Mouse (Mus musculus) liver, embryonic 14.5 days (tissue): ENCODE results near the gene Slc44a5. TPM values are rescaled to one million over a fixed set of nuclear protein-coding genes. Genes with fewer than 3 reads are reported as not detected.

Source experiments
- ATAC-seq: fragments of 200-750 bp; cut with Nextera tagmentation; 2 replicates; pipeline ENCODE4 v1.8.0; 2017; ENCODE audit warnings: moderate number of reproducible peaks, mild to moderate bottlenecking, moderate library complexity; ENCODE audit not compliant: insufficient read depth
- DNase-seq, 3 experiments: peaks; one replicate each; pipeline ENCODE4 v3.0.0-alpha.2; 2012 to 2013; ENCODE audit warnings: low read depth in 3 of 3, low spot score in 3 of 3
- H3K27ac ChIP-seq: fragments of 300-500 bp; sonication (generic); 2 replicates; pipeline ENCODE4 v1.5.1; 2014; ENCODE audit warnings: moderate library complexity, mild to moderate bottlenecking, control low read depth, inconsistent platforms
- H3K27me3 ChIP-seq: fragments of 300-500 bp; sonication (generic); 2 replicates; pipeline ENCODE4 v1.6.1; 2014; ENCODE audit warnings: mild to moderate bottlenecking, low read length, moderate library complexity; ENCODE audit not compliant: control insufficient read depth, insufficient read depth
- H3K36me3 ChIP-seq: fragments of 300-500 bp; sonication (generic); replicated peaks from 2 replicates; pipeline ENCODE4 v1.6.1; 2014; ENCODE audit warnings: low read depth; ENCODE audit not compliant: control insufficient read depth, insufficient read depth
- H3K4me1 ChIP-seq, 2 experiments: fragments of 200-500 bp in 1 of 2; fragments of 300-500 bp in 1 of 2; sonication (generic) in 1 of 2; replicated peaks; 2 replicates each; pipeline ENCODE4 v1.6.1; 2012 to 2014; ENCODE audit warnings: antibody characterized with exemption in 1 of 2, inconsistent platforms in 1 of 2, low read length in 1 of 2; ENCODE audit not compliant: control insufficient read depth in 2 of 2, insufficient read depth in 2 of 2
- H3K4me2 ChIP-seq: fragments of 300-500 bp; sonication (generic); 2 replicates; pipeline ENCODE4 v1.6.1; 2014; ENCODE audit warnings: low read depth, mild to moderate bottlenecking, control low read depth, moderate library complexity
- H3K4me3 ChIP-seq, 2 experiments: fragments of 200-500 bp in 1 of 2; fragments of 300-500 bp in 1 of 2; sonication (generic) in 1 of 2; 2 replicates each; pipeline ENCODE4 v1.5.1; 2012 to 2014; ENCODE audit warnings: low read depth in 2 of 2, low read length in 2 of 2, mild to moderate bottlenecking in 2 of 2, control low read depth in 1 of 2, inconsistent platforms in 1 of 2, moderate library complexity in 1 of 2; ENCODE audit not compliant: insufficient read depth in 1 of 2
- H3K9ac ChIP-seq: fragments of 300-500 bp; sonication (generic); replicated peaks from 2 replicates; pipeline ENCODE4 v1.6.1; 2014; ENCODE audit warnings: mild to moderate bottlenecking, control low read depth, moderate library complexity
- H3K9me3 ChIP-seq: fragments of 300-500 bp; sonication (generic); 2 replicates; pipeline ENCODE4 v1.6.1; 2016; ENCODE audit warnings: low read length, mixed read lengths; ENCODE audit not compliant: control insufficient read depth
- CTCF ChIP-seq: IDR thresholded peaks from 2 replicates; pipeline ENCODE4 v1.5.1; 2016; ENCODE audit warnings: antibody characterized with exemption, low read depth, control low read depth
- EP300 ChIP-seq: IDR thresholded peaks from 2 replicates; pipeline ENCODE4 v1.6.1; 2016; ENCODE audit warnings: antibody characterized with exemption, low read depth
- WGBS: fragments of 180-500 bp; shearing (Covaris S2); extraction: QIAGEN DNeasy Blood & Tissue Kit; methylation state at CpG from one replicate; pipeline ENCODE4 v1.1.7; 2014; ENCODE audit not compliant: insufficient replicate concordance; 5-methylcytosine and 5-hydroxymethylcytosine counted together
- polyA plus RNA-seq, 2 experiments: library from polyadenylated mRNA; depleted of rRNA in 1 of 2; stranded (reverse) in 1 of 2; unstranded in 1 of 2; fragments of >200 nt; fragmentation: Nextera tagmentation in 1 of 2; extraction: Ambion mirVana in 1 of 2; gene quantifications; 2 replicates each; pipeline versions ENCODE4 v1.2.1 to v1.2.3; 2012 to 2014

Slc44a5 gene
- polyA plus RNA-seq, 2 experiments, result 0.39 to 0.48 TPM

GRCm38 (mm10) chr3:154173556-154173955 lies 200.3 kb downstream of the Slc44a5 start:
- no peak overlapping the region for H3K4me2 ChIP-seq
- 67% methylated on average over 1 of the region's 1 CpGs for WGBS
- H3K4me1 ChIP-seq, result no peaks in the 10 kb centered on the region
- H3K9ac ChIP-seq, result no peak overlapping the region
- no peak overlapping the region for H3K27ac ChIP-seq
- ATAC-seq (no peak), DNase-seq (no peak)
- H3K27me3 ChIP-seq, result no peaks in the 10 kb centered on the region
- H3K9me3 ChIP-seq, result no peaks in the 10 kb centered on the region
- H3K4me3 ChIP-seq, result no peak overlapping the region
- no peaks in the 10 kb centered on the region for H3K36me3 ChIP-seq
- no peak for TF ChIP-seq EP300
- no peak for TF ChIP-seq CTCF

- H3K27ac ChIP-seq, result no peak overlapping the region
- H3K9ac ChIP-seq, result no peak overlapping the region
- no peaks in the 10 kb centered on the region for H3K9me3 ChIP-seq
Observed at GRCm38 (mm10) chr3:154174031-154174430, 200.8 kb downstream of the Slc44a5 start.

GRCm38 (mm10) chr3:154174766-154175165 lies 201.5 kb downstream of the Slc44a5 start:
- 72% methylated on average over 7 of the region's 7 CpGs for WGBS
- no peak for ATAC-seq
- Histone ChIP-seq H3K4me2 (no peak overlapping the region), H3K4me1 (no peaks in the 10 kb centered on the region), H3K9me3 (no peaks in the 10 kb centered on the region), H3K4me3 (no peak overlapping the region), H3K9ac (no peak overlapping the region), H3K27me3 (no peaks in the 10 kb centered on the region), H3K36me3 (no peaks in the 10 kb centered on the region), H3K27ac (no peak overlapping the region)
- no peak for TF ChIP-seq EP300
- TF ChIP-seq CTCF, result no peak
- no peak for DNase-seq

More at GRCm38 (mm10) chr3:154174031-154174430, 200.8 kb downstream of the Slc44a5 start:
- H3K4me2 ChIP-seq, result no peak overlapping the region
- H3K4me3 ChIP-seq, result no peak overlapping the region
- ATAC-seq (no peak), DNase-seq (no peak)
- H3K27me3 ChIP-seq, result no peaks in the 10 kb centered on the region
- TF ChIP-seq CTCF (no peak), EP300 (no peak)
- no peaks in the 10 kb centered on the region for H3K4me1 ChIP-seq
- H3K36me3 ChIP-seq, result no peaks in the 10 kb centered on the region
- WGBS, result 57% methylated on average over 9 of the region's 9 CpGs

GRCm38 (mm10) chr3:154177665-154178305 lies 204.5 kb downstream of the Slc44a5 start:
- Histone ChIP-seq H3K36me3 (no peaks in the 10 kb centered on the region), H3K4me1 (no peaks in the 10 kb centered on the region), H3K27ac (no peak overlapping the region), H3K4me3 (no peak overlapping the region), H3K9ac (no peak overlapping the region), H3K9me3 (no peaks in the 10 kb centered on the region), H3K27me3 (no peaks in the 10 kb centered on the region), H3K4me2 (no peak overlapping the region)
- DNase-seq (no peak), ATAC-seq (peak; percentile 39; the same call in 1 of the 2 replicates)
- TF ChIP-seq CTCF, result no peak
- WGBS, result 10% methylated on average over 8 of the region's 8 CpGs

- Histone ChIP-seq H3K4me1 (no peaks in the 10 kb centered on the region; a peak in 1 of 4 replicates), H3K4me2 (no peak overlapping the region), H3K27ac (no peak overlapping the region), H3K9me3 (no peaks in the 10 kb centered on the region), H3K36me3 (no peaks in the 10 kb centered on the region), H3K4me3 (no peak overlapping the region), H3K9ac (no peak overlapping the region), H3K27me3 (no peaks in the 10 kb centered on the region)
- no peak for ATAC-seq
- TF ChIP-seq CTCF, result no peak
- TF ChIP-seq EP300, result no peak
- DNase-seq, result no peak
- WGBS, result 83% methylated on average over 2 of the region's 3 CpGs
Observed at GRCm38 (mm10) chr3:154179423-154179920, 206.2 kb downstream of the Slc44a5 start.
